Mouse (Mus musculus) ovary, adult 18-20 months (tissue): ENCODE data around the gene Trim38.
A peak's percentile ranks its signal among the peaks of the same experiment; 100 is the strongest.
"Not testable (repeated sequence)": the region's sequence is repeated elsewhere in the genome, so short reads cannot be mapped to it uniquely, and the experiment has no call there.

Experiments used
- DNase-seq: peaks from one replicate; pipeline ENCODE4 v3.0.0; 2022; ENCODE audit warnings: low spot score, mixed read lengths

Trim38 gene

DNA sequence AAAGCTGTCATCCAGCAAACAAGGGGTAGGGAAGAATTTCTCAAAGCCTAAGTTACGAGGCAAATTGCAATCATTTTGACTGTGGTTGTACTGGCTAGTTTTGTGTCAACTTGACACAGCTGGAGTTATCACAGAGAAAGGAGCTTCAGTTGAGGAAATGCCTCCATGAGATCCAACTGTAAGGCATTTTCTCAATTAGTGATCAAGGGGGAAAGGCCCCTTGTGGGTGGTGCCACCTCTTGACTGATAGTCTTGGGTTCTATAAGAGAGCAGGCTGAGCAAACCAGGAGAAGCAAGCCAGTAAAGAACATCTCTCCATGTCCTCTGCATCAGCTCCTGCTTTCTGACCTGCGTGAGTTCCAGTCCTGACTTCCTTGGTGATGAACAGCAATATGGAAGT, at the start of gene Trim38:
Gene Trim38, plus strand, starts transcription at position 301 of the 400 bp plus-strand sequence.
- DNase-seq: not testable (repeated sequence)

DNA sequence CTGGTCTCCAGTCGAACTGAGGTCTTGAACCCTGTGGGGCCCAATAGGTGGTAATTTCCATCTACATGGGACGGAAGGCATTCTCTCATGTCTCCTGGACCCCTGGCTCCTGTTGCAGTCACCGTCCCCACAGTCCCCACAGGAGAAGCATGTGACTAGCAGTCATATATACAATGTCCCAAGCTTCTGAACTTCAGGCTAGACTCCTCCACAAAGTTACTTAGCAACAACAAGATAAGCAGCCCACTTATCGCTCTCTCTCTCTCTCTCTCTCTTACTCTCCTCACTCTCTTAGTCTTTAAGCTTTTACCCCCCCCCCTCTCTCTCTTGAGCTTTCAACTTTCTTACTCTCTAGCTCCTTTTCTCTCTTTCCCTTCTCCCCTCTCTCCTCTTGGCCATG, 45.5 kb upstream of the Trim38 start:
- no peak for DNase-seq

DNA sequence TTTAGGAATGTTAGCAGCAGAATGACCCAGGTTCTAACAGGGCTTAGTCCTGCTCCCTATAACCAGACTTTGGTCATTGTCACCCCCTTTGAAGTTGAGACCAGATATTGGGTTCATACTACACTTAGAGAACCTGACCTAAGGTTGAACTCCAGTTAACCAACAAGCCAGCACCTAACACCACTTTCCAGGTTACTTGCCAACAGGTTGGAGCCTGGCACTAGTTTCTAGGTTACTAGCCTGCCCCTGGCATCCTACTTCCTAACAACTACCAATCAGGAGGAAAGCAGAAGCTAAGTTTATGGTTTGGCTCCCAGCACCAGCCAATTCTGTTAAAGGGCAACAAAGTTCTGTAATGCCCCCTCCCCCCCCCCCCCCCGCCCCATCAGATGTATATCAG, 44.5 kb upstream of the Trim38 start:
- DNase-seq: no peak

DNA sequence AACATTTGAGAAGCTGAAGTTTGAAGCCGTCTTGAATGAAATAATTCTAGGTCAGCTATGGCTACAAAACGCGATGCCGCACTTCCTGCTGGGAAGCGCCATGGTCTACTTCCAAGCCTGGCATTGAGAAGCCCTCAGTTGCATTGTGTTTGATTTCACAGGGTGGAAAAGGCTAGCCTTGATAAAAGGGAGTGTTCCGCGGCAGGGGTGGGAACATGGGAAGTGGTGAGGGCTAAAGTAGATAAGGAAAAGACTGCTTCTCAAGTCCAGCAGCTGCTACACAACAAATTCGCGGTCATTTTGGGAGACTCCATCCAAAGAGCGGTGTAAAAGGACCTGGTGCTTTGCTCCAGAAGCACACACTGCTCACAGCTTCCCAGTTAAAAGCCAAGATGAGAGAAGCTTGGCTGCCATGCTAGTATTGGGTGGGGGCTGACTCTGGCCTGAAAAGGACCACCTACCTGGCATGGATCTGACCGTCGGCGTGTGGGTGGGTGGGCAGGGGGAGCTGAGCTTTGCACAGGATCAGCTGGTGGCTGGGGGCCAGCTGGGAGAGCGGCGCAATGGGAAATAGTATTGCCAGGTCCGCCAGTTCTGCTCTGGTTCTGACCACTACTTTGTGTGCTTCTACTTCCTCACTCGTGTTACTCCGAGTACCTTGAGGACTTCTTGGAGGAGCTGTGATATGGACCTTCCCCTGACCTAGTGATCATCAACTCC, 41.1 kb upstream of the Trim38 start:
- no peak for DNase-seq

DNA sequence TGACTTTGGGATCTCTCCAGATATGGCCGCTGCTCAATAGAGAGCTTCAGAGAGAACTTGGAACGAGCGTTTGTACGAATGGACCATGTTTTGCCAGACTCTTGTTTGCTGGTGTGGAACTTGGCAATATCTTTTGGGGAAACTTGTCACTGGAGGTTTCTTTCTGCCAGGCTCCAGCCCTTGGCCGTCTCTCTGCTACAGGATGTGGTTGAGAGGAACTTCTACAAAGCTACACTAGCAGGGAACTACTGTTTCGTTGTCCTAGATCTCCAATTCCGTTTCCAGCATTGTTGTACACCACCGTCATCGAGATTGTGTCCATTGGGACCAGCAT, 40.6 kb upstream of the Trim38 start:
- no peak for DNase-seq

DNA sequence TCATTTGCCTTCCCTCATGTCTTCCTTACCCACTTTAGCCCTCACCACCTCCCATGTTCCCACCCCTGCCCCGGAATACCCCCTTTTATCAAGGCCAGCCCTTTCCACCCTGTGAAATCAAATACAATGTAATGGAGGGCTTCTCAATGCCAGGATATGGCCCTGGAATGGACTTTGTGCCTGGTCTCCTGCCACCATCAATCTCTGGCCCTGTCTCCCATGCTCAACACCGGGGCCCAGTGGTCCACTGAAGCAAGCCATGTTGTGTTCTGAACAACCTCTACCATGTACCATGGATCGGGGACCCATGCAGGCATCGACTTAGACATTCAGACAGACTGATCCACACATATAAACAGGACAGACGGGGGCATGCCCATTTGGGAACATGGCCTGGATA, 40.0 kb upstream of the Trim38 start:
- DNase-seq: no peak

DNA sequence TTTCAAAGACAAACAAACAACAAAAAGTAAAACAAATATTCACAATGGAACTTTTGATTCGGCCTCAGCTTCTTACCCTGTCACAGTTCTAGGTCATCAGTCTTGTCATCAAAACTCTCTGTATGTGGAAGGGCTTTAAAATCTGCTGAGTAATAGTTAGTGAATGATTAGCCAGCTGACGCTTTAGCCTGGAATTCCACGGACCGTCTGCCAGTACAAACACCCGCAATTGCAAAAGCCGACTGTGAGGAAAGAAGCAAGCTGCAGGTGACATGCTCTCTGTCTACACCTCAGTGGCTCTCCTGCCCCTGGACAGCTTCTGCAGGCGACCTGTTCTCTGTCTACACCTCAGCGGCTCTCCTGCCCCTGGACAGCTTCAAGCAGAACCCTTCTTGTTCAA, 39.2 kb upstream of the Trim38 start:
- no peak for DNase-seq

DNA sequence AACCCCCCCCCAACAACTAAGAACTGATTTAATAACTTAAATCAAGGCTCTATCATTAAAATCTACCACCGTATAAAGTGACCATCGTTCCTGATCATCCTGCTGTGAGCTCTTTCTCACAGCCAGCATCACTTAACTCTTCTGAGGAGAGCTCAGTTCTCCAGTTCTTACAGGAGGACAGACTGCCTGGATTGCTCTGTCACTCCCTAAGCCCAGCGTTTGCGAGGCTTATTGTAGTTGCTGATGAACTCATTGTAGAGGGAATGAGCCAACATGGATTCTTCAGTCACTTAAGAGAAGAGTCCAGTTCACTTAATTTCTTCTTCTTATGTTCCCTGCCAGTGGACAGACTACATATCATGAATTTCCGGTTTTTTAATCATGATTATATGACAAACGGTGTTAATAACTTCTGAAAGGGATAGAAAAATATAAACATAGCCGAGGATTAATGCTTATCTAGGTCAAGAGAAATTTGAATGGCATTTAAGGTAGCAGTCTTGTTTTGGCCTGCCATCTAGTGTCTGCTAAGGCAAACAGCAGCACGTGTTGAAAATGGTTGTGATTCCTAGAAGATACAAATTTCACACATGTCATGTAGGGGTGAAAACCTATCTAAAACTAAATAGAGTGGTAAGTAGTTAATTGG, 37.4 kb upstream of the Trim38 start:
- no peak for DNase-seq

DNA sequence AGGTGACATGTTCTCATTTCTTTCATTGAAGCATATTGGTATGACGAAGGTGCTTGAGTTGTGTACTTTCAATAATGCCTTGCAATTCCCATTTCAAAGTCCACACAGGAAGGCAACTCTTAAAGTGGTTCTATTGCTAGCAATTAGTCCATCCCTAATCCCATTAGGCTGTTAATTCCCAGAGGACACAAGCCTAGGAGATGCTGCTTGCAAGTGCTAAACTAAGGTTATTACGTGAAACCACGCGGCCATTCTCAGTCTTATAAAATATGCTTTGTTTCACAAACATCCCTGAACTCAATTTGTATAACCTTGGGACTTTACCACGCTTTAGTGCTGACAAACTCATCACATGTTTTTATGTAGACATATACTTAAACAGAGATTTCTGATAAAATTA, 32.6 kb upstream of the Trim38 start:
- no peak for DNase-seq

DNA sequence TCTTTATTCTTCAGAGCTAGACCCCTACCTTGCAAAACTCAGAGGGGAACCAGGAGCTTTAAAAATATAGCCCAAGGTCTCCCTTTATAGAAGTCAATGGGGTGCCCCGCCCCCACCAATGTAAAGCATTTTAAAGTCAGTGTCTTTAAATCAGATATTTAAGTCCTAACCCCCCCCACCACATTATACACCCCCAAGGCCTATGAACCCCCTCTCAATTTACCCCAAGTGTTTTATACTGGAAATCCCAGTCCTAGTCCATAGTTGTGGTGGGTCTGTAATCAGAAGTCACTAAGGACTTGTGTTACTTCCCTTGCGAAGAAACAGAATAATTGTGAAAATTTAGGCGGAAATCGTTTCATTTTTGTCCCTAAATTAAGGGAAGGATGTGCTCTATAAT, 31.7 kb upstream of the Trim38 start:
- DNase-seq: no peak

DNA sequence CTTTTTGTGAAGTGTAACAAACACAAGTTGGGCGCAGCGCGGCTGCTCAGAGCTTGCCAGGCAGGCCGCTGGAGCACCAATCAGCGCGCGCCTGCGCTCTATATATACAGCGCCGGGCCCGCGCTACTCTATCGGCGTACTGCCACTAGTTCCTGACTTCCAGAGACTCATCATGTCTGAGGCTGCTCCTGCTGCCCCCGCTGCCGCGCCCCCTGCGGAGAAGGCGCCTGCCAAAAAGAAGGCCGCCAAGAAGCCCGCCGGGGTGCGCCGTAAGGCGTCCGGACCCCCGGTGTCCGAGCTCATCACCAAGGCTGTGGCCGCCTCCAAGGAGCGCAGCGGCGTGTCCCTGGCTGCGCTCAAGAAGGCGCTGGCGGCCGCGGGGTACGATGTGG, 31.0 kb upstream of the Trim38 start, which contains the start of gene Hist1h1c:
Gene Hist1h1c, plus strand, starts transcription at position 132 of the 392 bp plus-strand sequence.
- DNase-seq: peak; percentile 84

DNA sequence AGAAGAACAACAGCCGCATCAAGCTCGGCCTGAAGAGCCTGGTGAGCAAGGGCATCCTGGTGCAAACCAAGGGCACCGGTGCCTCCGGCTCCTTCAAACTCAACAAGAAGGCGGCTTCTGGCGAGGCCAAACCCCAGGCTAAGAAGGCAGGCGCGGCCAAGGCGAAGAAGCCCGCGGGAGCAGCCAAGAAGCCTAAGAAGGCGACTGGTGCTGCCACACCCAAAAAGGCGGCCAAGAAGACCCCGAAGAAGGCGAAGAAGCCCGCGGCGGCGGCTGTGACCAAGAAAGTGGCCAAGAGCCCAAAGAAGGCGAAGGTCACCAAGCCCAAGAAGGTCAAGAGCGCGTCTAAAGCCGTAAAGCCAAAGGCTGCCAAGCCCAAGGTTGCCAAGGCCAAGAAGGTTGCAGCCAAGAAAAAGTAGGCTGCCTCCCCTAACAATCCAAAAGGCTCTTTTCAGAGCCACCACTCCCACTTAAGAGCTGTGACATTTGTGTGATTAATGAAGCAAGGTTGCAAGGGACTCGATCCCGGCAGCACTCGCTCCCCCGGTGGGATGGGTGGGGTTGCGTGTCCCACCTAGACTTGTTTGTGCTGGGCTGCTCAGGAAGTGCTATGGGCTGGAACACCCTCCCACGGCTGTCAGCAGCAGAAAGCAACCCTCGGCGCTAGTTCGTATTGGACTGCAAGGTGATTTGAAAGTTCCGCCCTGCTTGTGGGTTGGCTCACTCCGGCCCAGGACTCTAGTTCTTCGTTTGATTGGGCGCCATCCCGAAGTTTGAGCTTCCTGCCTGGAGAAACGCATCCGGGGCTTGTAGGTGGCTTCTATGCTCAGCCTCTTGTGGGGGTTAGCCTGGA, 30.4 kb upstream of the Trim38 start:
- DNase-seq: peak; percentile 93

DNA sequence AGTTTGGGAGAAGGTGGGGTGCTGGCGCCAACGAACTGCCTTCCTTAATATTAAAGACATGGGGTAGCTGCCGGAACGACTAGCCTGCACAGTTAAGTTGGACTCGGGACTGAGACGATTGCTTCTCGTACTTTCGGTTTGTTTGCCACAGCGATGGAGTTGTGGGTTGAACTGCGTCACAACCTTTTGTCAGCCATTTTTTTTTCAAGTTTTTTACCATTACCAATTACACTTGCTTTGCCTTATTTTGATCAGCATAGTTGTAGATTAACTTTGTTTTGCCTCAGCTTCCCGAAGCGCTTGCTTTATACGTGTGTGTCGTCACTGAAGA, 29.8 kb upstream of the Trim38 start:
- DNase-seq: no peak

DNA sequence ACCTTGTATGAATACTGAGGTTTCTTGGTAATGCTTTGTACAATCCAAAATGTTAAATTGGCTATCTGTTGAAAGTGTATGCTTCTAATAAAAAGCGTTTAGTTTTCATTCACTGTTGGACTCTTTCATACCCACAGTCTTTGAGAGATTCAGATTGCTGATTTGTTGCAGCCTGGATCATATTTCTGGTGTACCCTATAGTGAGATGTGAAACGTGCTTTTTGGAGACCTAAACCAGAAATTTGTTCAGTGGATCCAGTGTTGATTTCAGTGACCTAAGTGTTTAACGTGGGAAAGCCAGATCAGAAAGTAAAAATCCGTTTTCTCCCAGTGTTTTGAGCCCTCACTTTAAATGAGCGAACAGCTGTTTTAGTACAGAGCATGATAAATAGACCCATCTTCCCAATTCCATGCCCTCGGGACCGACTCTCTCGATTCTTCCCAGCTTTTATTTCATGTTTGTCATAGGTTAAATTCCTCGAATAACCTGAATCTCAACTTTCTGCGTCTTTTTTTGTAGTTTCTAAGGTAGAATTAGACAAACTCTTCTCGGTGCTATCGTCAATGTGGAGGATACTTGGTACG, 29.4 kb upstream of the Trim38 start:
- no peak for DNase-seq

DNA sequence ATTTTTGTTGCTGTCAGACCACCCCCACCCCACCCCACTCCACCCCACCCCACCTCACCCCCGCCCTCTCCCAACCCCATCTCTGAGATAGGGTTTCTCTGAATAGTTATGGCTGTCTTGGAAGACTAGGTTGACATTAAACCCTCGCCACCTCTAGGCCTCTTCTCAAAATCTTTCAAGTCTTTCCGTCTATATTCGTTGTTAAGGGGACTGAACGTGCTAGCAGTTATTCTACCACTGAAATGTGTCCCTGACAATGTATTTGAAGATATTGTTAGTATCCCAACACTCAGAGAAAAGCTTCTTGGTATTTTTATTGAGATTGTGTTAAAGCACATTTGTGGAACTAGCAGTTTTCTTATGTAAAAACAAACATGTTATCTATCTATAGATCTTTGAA, 28.8 kb upstream of the Trim38 start:
- no peak for DNase-seq

DNA sequence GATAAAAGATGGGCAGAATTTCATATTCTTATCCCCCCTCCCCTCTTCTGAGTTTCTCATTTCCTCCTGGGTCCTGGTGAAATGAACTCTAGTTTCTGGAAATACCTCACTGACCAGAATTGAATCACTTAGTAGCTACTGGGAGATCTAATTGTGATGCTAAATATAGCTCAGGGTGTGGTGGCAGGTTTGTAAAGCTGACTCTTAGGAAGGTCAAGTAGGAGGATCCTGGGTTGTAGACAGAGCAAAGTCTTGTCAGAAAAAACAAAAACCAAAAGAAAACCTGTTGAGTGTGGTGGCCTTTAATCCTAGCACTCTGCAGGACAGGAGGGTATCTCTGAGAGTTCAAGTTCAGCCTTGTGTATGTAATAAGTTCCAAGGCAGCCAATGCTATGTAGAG, 27.7 kb upstream of the Trim38 start:
- DNase-seq: no peak

DNA sequence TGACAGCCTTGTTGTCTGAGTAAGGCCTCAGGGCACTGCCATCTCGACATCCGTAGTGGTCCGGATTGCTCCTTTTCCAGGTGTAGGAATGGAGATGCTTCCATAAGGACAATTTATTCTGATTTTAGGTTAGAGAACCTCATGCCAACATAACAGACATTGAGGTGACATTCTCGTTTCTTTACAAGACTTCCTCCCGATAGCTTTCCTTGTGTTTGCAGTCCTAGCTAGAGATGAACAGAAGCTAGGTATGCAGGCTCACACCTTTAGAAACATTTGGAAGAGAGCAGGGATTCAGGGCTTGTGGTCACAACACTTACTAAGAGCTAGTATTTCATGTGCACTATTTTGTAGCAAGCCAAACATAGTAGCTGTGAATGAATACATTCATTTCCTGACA, 26.5 kb upstream of the Trim38 start:
- no peak for DNase-seq

DNA sequence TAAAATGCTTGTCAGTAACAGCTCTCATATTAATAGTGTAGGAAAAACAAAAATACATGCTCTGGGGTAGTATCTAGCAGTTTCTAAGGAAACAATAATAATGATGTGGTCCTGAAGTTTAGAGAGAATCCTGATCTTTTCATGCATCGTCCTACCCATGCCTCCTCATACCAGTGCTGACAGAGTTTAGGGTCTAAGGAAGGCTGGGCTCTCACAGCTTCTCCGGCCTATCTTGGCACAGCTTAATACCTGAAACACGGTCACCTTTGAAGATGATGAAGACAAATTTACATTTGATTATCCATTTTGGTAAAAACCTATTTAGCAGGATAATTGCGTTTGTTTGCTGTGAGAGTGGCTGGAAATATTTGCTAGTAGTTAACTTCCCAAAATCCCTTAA, 25.8 kb upstream of the Trim38 start:
- no peak for DNase-seq

DNA sequence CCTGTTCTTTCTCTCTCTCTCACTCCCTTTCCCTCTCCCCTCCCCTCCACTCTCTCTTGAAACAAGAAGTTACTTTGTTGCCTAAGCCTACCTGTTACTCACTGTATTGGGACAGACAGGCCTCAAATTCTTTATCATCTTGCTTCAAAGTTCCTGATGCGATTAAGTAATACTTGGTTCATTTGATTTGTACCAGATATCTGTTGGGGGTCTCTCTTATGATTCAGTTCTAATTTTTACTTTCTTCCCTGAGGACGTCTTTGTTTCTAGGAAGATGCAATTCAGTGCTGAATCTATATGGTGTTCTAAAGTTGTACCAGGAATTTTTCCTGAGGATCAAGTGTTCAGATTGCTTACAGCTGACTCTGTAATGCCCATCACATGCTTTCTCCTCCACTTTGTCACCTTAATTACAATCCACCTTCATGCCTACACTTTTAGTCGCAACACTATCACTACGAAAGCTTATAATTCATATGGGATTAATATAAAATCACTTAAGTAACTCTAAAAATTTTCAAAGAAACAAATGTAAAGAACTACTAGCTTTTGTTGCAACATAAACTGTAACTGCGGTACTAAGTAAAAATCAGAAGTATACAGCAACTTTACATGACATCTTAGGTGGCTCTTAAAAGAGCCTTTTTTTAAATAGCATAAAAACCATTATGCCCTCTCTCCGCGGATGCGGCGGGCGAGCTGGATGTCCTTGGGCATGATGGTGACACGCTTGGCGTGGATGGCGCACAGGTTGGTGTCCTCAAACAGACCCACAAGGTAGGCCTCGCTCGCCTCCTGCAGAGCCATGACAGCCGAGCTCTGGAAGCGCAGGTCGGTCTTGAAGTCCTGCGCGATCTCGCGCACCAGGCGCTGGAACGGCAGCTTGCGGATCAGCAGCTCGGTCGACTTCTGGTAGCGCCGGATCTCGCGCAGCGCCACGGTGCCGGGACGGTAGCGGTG, 25.0 kb upstream of the Trim38 start:
- no peak for DNase-seq

DNA sequence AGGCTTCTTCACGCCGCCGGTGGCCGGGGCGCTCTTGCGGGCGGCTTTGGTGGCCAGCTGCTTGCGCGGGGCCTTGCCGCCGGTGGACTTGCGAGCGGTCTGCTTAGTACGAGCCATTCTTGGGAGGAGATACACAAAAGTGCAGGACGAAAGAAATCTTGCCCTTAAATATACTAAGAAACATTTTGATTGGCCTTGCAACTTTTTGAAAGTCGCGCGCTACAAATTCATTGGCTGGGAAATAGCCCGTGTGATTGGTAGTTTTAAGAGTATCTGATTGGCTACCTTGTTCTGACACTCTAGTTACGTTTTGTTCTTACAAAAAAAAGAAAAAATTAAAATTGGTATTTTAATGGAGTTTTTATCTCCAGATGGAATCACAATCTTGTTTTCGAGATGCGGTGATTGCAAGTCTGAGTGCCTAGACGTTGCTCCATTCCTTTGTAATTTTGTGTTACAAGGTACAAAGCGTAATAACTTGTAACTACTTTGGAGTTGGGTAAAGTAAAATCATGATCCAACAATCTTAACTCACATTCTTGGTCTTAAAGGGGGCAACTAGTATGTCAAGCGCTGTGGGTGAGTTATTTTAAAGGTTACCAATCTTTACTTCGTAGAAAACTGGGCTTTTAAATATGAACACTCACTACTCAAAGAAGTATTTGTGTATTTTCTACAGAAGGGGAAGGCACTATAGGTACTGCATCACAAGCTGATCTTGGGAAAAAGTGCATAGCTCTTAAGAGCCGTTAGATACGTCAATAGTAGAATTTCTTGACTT, 24.1 kb upstream of the Trim38 start, which contains the start of gene Hist1h3c:
Gene Hist1h3c, minus strand, starts transcription at position 222 of the 781 bp plus-strand sequence.
- peak; percentile 59 for DNase-seq
